Comparison of ENCODE assay signal across 13 mouse cellular contexts in genomic region chr7:136083571-136084342, GRCm38 (mm10).
A peak's percentile ranks its signal among the peaks of the same experiment; 100 is the strongest.
DNase-seq lines count a peak whose midpoint lies in the region; ATAC-seq lines count a peak whose summit lies in the region.
"Had no signal": no experiment of that assay in that cellular context is flagged by ENCODE, and none has a peak within 500 bp of the region (broad histone marks: within the 10 kb centered on the region; RNA-seq: fewer than 3 reads in every experiment).

No protein-coding gene starts in this region.

- DNase-seq in cerebellum, postnatal 10 days: peak; percentile 77 to 80
- no peak for DNase-seq in cerebellum, adult 9-11 months
- peak; percentile 77 for DNase-seq in forebrain, embryonic 11.5 days (ENCODE audit: low spot score)
- DNase-seq in limb, embryonic 10.5 days (ENCODE audit: low spot score): peak; percentile 38
- DNase-seq in spleen, postnatal 4 days (ENCODE audit: low spot score in 2 of 2): no peak
- no peak for DNase-seq in right cerebral cortex, postnatal 36 days (ENCODE audit: low spot score in 2 of 2)
- DNase-seq in adipocyte (ENCODE audit: low spot score): no peak
- DNase-seq: adrenal gland, adult 8-10 months; cerebellum, adult 11-12 months; thymus, postnatal 4 days had no signal

- peaks cover 18% of the 10 kb centered on the region for H3K4me1 ChIP-seq in forebrain, embryonic 11.5 days (replicated peaks; ENCODE audit: control insufficient read depth, insufficient read depth, low read length)
- peaks cover 56% of the 10 kb centered on the region for H3K4me1 ChIP-seq in limb, embryonic 10.5 days
- peaks cover 36% of the 10 kb centered on the region for H3K4me1 ChIP-seq in neural tube, embryonic 12.5 days

- no peak overlapping the region for H3K4me2 ChIP-seq in forebrain, embryonic 11.5 days (ENCODE audit: low read depth, low read length, severe bottlenecking)
- H3K4me2 ChIP-seq in neural tube, embryonic 12.5 days (replicated peaks): peak overlapping the region; percentile 20; the same call in 1 of the 2 replicates

- peak; percentile 89 for ATAC-seq in forebrain, embryonic 11.5 days (replicated peaks; ENCODE audit: low FRiP score)
- peak; percentile 84 for ATAC-seq in neural tube, embryonic 12.5 days (ENCODE audit: low FRiP score, low read depth)
- ATAC-seq: intestine, embryonic 16.5 days had no signal

- no peaks in the 10 kb centered on the region for H3K36me3 ChIP-seq in forebrain, embryonic 11.5 days (ENCODE audit: control insufficient read depth, insufficient read depth, low read length)
- no peaks in the 10 kb centered on the region for H3K36me3 ChIP-seq in limb, embryonic 10.5 days
- H3K36me3 ChIP-seq in neural tube, embryonic 12.5 days: no peaks in the 10 kb centered on the region

- no peaks in the 10 kb centered on the region; the same call in 1 of the 2 replicates for H3K27me3 ChIP-seq in forebrain, embryonic 11.5 days (ENCODE audit: control insufficient read depth, insufficient read depth, low read length)
- H3K27me3 ChIP-seq in limb, embryonic 10.5 days (ENCODE audit: low read depth, poor library complexity, severe bottlenecking): peaks cover 42% of the 10 kb centered on the region
- H3K27me3 ChIP-seq in neural tube, embryonic 12.5 days (replicated peaks): no peaks in the 10 kb centered on the region

- H3K4me3 ChIP-seq in forebrain, embryonic 11.5 days (ENCODE audit: low read depth, low read length): no peak overlapping the region
- H3K4me3 ChIP-seq in limb, embryonic 10.5 days: no peak overlapping the region
- H3K4me3 ChIP-seq in neural tube, embryonic 12.5 days: no peak overlapping the region
- H3K4me3 ChIP-seq: myocyte had no signal

- 35% methylated on average over 14 of the region's 14 CpGs for WGBS in forebrain, embryonic 11.5 days
- 39% methylated on average over 14 of the region's 14 CpGs for WGBS in limb, embryonic 10.5 days
- WGBS in neural tube, embryonic 12.5 days: 22% methylated on average over 14 of the region's 14 CpGs

- H3K27ac ChIP-seq in forebrain, embryonic 11.5 days (ENCODE audit: low read depth, low read length): peak overlapping the region; percentile 75; the same call in 1 of the 2 replicates
- H3K27ac ChIP-seq in limb, embryonic 10.5 days: peak overlapping the region; percentile 38; the same call in 1 of the 2 replicates
- H3K27ac ChIP-seq in neural tube, embryonic 12.5 days: peak overlapping the region; percentile 62; the same call in 1 of the 2 replicates

- H3K9me3 ChIP-seq in forebrain, embryonic 11.5 days (ENCODE audit: control insufficient read depth, low read length): no peaks in the 10 kb centered on the region
- H3K9me3 ChIP-seq in limb, embryonic 10.5 days (replicated peaks): no peaks in the 10 kb centered on the region
- no peaks in the 10 kb centered on the region for H3K9me3 ChIP-seq in neural tube, embryonic 12.5 days

- no peak overlapping the region for H3K9ac ChIP-seq in forebrain, embryonic 11.5 days (ENCODE audit: low read length)
- no peak overlapping the region for H3K9ac ChIP-seq in neural tube, embryonic 12.5 days

Comparison
In these comparisons a context has a peak if more than half of its experiments do, and no peak if none do; other contexts are left out.
1. DNase-seq: peak in cerebellum, postnatal 10 days (2 of 2), forebrain, embryonic 11.5 days (single experiment) and limb, embryonic 10.5 days (single experiment); none in cerebellum, adult 9-11 months (single experiment), spleen, postnatal 4 days (0 of 2), right cerebral cortex, postnatal 36 days (0 of 2) and adipocyte (single experiment).
2. Peak in every context shown above with its lines, with median percentiles within 50 percentile points of each other: H3K27ac ChIP-seq.